Mouse (Mus musculus): ENCODE measurements around the gene Olfr1428. TPM values are rescaled to one million over a fixed set of nuclear protein-coding genes. Genes with fewer than 3 reads are reported as not detected.
"Not testable (repeated sequence)": the region's sequence is repeated elsewhere in the genome, so short reads cannot be mapped to it uniquely, and the experiment has no call there.

The Olfr1428 gene
- polyA plus RNA-seq, 1 experiment from 2014 or later = not detected

GRCm38 (mm10) chr19:12077631-12078030 lies 38.1 kb downstream of the Olfr1428 start, which contains the start of gene Olfr1425:
Gene Olfr1425 (minus strand): TSS chr19:12077731.
- H3K36me3 ChIP-seq (ENCODE audit: control insufficient read depth, insufficient read depth) = not testable (repeated sequence)

GRCm38 (mm10) chr19:12069546-12069945 lies 46.2 kb downstream of the Olfr1428 start:
- H3K27ac ChIP-seq (ENCODE audit: low read length); H3K4me1 ChIP-seq (replicated peaks; ENCODE audit: control insufficient read depth, insufficient read depth, low read length); H3K36me3 ChIP-seq (ENCODE audit: control insufficient read depth, insufficient read depth); H3K27me3 ChIP-seq (replicated peaks; ENCODE audit: control insufficient read depth, insufficient read depth, low read length); H3K9me3 ChIP-seq (ENCODE audit: control insufficient read depth, low read length); H3K9ac ChIP-seq (replicated peaks; ENCODE audit: low read depth, low read length); ATAC-seq; H3K4me2 ChIP-seq (ENCODE audit: low read length); H3K4me3 ChIP-seq (replicated peaks; ENCODE audit: low read length): not testable (repeated sequence)
- 84% methylated on average over 1 of the region's 1 CpGs for WGBS

More at GRCm38 (mm10) chr19:12077631-12078030, 38.1 kb downstream of the Olfr1428 start, which contains the start of gene Olfr1425:
- H3K4me3 ChIP-seq (replicated peaks; ENCODE audit: low read length); H3K9me3 ChIP-seq (ENCODE audit: control insufficient read depth, low read length); ATAC-seq; H3K27me3 ChIP-seq (replicated peaks; ENCODE audit: control insufficient read depth, insufficient read depth, low read length); H3K4me1 ChIP-seq (replicated peaks; ENCODE audit: control insufficient read depth, insufficient read depth, low read length); H3K9ac ChIP-seq (replicated peaks; ENCODE audit: low read depth, low read length); H3K27ac ChIP-seq (ENCODE audit: low read length); H3K4me2 ChIP-seq (ENCODE audit: low read length): not testable (repeated sequence)
- WGBS = 81% methylated on average over 4 of the region's 4 CpGs

- not testable (repeated sequence) for H3K4me1 ChIP-seq (replicated peaks; ENCODE audit: control insufficient read depth, insufficient read depth, low read length); H3K27me3 ChIP-seq (replicated peaks; ENCODE audit: control insufficient read depth, insufficient read depth, low read length); ATAC-seq; H3K27ac ChIP-seq (ENCODE audit: low read length); H3K4me2 ChIP-seq (ENCODE audit: low read length); H3K9me3 ChIP-seq (ENCODE audit: control insufficient read depth, low read length); H3K9ac ChIP-seq (replicated peaks; ENCODE audit: low read depth, low read length); H3K36me3 ChIP-seq (ENCODE audit: control insufficient read depth, insufficient read depth); H3K4me3 ChIP-seq (replicated peaks; ENCODE audit: low read length)
- WGBS = 52% methylated on average over 1 of the region's 1 CpGs
Measured at GRCm38 (mm10) chr19:12067806-12068205, 47.9 kb downstream of the Olfr1428 start.

- ATAC-seq; H3K9me3 ChIP-seq (ENCODE audit: control insufficient read depth, low read length); H3K4me1 ChIP-seq (replicated peaks; ENCODE audit: control insufficient read depth, insufficient read depth, low read length); H3K9ac ChIP-seq (replicated peaks; ENCODE audit: low read depth, low read length); H3K4me2 ChIP-seq (ENCODE audit: low read length); H3K27ac ChIP-seq (ENCODE audit: low read length); H3K27me3 ChIP-seq (replicated peaks; ENCODE audit: control insufficient read depth, insufficient read depth, low read length); H3K4me3 ChIP-seq (replicated peaks; ENCODE audit: low read length); H3K36me3 ChIP-seq (ENCODE audit: control insufficient read depth, insufficient read depth): not testable (repeated sequence)
- WGBS = 92% methylated on average over 1 of the region's 1 CpGs
Measured at GRCm38 (mm10) chr19:12062582-12062981, 53.1 kb downstream of the Olfr1428 start, which contains the start of gene Olfr1424. Gene Olfr1424 (minus strand): TSS chr19:12062682.

Other genes starting within 250 kb of the Olfr1428 start
- not detected in 2 replicates for gene Olfr1419, start 240.8 kb downstream of the Olfr1428 start, polyA plus RNA-seq (2015; fragmentation: Nextera tagmentation; extraction: Ambion mirVana)
- not detected in 2 replicates for gene Olfr1420, start 229.3 kb downstream of the Olfr1428 start, polyA plus RNA-seq (2015; fragmentation: Nextera tagmentation; extraction: Ambion mirVana)
- gene Patl1, start 203.5 kb downstream of the Olfr1428 start, polyA plus RNA-seq (2015; fragmentation: Nextera tagmentation; extraction: Ambion mirVana) = 20.2 and 20.3 TPM in 2 replicates
- 4.1 and 4.3 TPM in 2 replicates for gene Osbp, start 150.0 kb downstream of the Olfr1428 start, polyA plus RNA-seq (2015; fragmentation: Nextera tagmentation; extraction: Ambion mirVana)
- not detected in 2 replicates for gene Olfr1423, start 74.6 kb downstream of the Olfr1428 start, polyA plus RNA-seq (2015; fragmentation: Nextera tagmentation; extraction: Ambion mirVana)
- not detected in 2 replicates for gene Olfr1424, start 53.2 kb downstream of the Olfr1428 start, polyA plus RNA-seq (2015; fragmentation: Nextera tagmentation; extraction: Ambion mirVana)
- not detected in 2 replicates for gene Olfr1425, start 38.2 kb downstream of the Olfr1428 start, polyA plus RNA-seq (2015; fragmentation: Nextera tagmentation; extraction: Ambion mirVana)
- not detected in 2 replicates for gene Olfr1426, start 23.9 kb downstream of the Olfr1428 start, polyA plus RNA-seq (2015; fragmentation: Nextera tagmentation; extraction: Ambion mirVana)
- gene Olfr1427, start 12.6 kb downstream of the Olfr1428 start, polyA plus RNA-seq (2015; fragmentation: Nextera tagmentation; extraction: Ambion mirVana) = not detected in 2 replicates
- not detected in 2 replicates for gene Olfr76, start 7.3 kb upstream of the Olfr1428 start, polyA plus RNA-seq (2015; fragmentation: Nextera tagmentation; extraction: Ambion mirVana)
- not detected in 2 replicates for gene Olfr1555-ps1, start 54.2 kb upstream of the Olfr1428 start, polyA plus RNA-seq (2015; fragmentation: Nextera tagmentation; extraction: Ambion mirVana)
- gene Olfr1431, start 84.7 kb upstream of the Olfr1428 start, polyA plus RNA-seq (2015; fragmentation: Nextera tagmentation; extraction: Ambion mirVana) = not detected in 2 replicates
- not detected in 2 replicates for gene Olfr1432, start 116.7 kb upstream of the Olfr1428 start, polyA plus RNA-seq (2015; fragmentation: Nextera tagmentation; extraction: Ambion mirVana)
- not detected in 2 replicates for gene Olfr262, start 125.8 kb upstream of the Olfr1428 start, polyA plus RNA-seq (2015; fragmentation: Nextera tagmentation; extraction: Ambion mirVana)
- not detected in 2 replicates for gene Olfr235, start 145.1 kb upstream of the Olfr1428 start, polyA plus RNA-seq (2015; fragmentation: Nextera tagmentation; extraction: Ambion mirVana)
- gene Olfr1434, start 164.0 kb upstream of the Olfr1428 start, polyA plus RNA-seq (2015; fragmentation: Nextera tagmentation; extraction: Ambion mirVana) = not detected in 2 replicates
- not detected in 2 replicates for gene Olfr1436, start 183.2 kb upstream of the Olfr1428 start, polyA plus RNA-seq (2015; fragmentation: Nextera tagmentation; extraction: Ambion mirVana)
- gene Olfr1437, start 209.2 kb upstream of the Olfr1428 start, polyA plus RNA-seq (2015; fragmentation: Nextera tagmentation; extraction: Ambion mirVana) = not detected in 2 replicates
- not detected in 2 replicates for gene Olfr1438-ps1, start 220.0 kb upstream of the Olfr1428 start, polyA plus RNA-seq (2015; fragmentation: Nextera tagmentation; extraction: Ambion mirVana)